Mouse (Mus musculus): Measurements from ENCODE around the gene Pm20d2.

DNA sequence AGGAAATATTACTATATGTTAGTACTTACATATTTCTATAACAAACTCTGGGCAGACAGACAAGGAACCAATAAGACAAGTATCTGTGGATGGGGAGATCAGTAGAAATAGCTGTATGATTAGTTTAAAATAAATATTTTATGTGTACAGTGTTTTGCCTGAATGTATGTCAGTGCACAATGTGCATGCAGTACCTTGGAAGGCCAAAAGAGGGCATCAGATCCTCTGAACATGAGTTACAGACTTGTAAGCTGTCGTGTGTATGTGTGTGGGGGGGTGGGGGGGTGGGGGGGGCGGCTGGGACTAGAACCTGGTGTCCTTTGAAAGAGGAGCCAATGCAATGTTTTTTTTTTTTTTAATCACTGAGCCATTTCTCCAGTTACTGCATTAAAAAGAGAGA, 41.7 kb downstream of the Pm20d2 start:
- TF ChIP-seq POLR2A (IDR thresholded peaks at IDR 0.05; ENCODE audit: extremely low read depth, insufficient read depth, low read length) (no peak), CTCF (IDR thresholded peaks at IDR 0.05; ENCODE audit: low read depth, low read length) (no peak)

Measured in liver, adult 2 months (tissue).